Mouse (Mus musculus) adrenal gland, postnatal 36 days (tissue): ENCODE results near the gene Gtf3c6. TPM values are rescaled to one million over a fixed set of nuclear protein-coding genes. Genes with fewer than 3 reads are reported as not detected.

Experiments
- DNase-seq, 2 experiments: peaks; one replicate each; pipeline ENCODE4 v3.0.0; 2021; ENCODE audit warnings: mixed read lengths in 1 of 2
- total RNA-seq, 2 experiments: library from RNA; stranded (reverse); gene quantifications; 2 replicates each; pipeline ENCODE4 v1.2.3; 2021

Gtf3c6 gene
- total RNA-seq, 2 experiments from 2014 or later = 43.4 to 45.0 TPM

GRCm38 (mm10) chr10:40259542-40259941 lies 1.6 kb upstream of the Gtf3c6 start:
- DNase-seq = no peak

- DNase-seq = peak in 1 of 2 experiments; percentile 55
These were observed 1.1 kb upstream of the Gtf3c6 start for GRCm38 (mm10) chr10:40258976-40259375.

GRCm38 (mm10) chr10:40258401-40258966 lies 576 bp upstream of the Gtf3c6 start:
- peak; percentile 56 to 66 for DNase-seq

- peak; percentile 69 to 77 for DNase-seq
These were observed 1.2 kb downstream of the Gtf3c6 start for GRCm38 (mm10) chr10:40256716-40257115.

GRCm38 (mm10) chr10:40250969-40251368 lies 6.9 kb downstream of the Gtf3c6 start:
- DNase-seq = no peak

- no peak for DNase-seq
These were observed 8.3 kb downstream of the Gtf3c6 start for GRCm38 (mm10) chr10:40249625-40250024.

GRCm38 (mm10) chr10:40247166-40247716 lies 10.7 kb downstream of the Gtf3c6 start:
- DNase-seq = no peak

GRCm38 (mm10) chr10:40246374-40247165 lies 11.3 kb downstream of the Gtf3c6 start, which contains the start of gene Rpf2:
Gene Rpf2, minus strand, starts transcription at chr10:40247036.
- peak; percentile 87 to 90 for DNase-seq

GRCm38 (mm10) chr10:40237826-40238225 lies 20.1 kb downstream of the Gtf3c6 start:
- DNase-seq = peak; percentile 20 to 36

GRCm38 (mm10) chr10:40233241-40233640 lies 24.7 kb downstream of the Gtf3c6 start:
- no peak for DNase-seq

GRCm38 (mm10) chr10:40232442-40232841 lies 25.5 kb downstream of the Gtf3c6 start:
- DNase-seq = no peak

- no peak for DNase-seq
These were observed 28.2 kb downstream of the Gtf3c6 start for GRCm38 (mm10) chr10:40229725-40230124.

GRCm38 (mm10) chr10:40227660-40228303 lies 30.1 kb downstream of the Gtf3c6 start:
- no peak for DNase-seq

GRCm38 (mm10) chr10:40218874-40219273 lies 39.0 kb downstream of the Gtf3c6 start:
- no peak for DNase-seq

- peak; percentile 91 to 92 for DNase-seq
These were observed 45.3 kb downstream of the Gtf3c6 start for GRCm38 (mm10) chr10:40212443-40213169.

Other genes starting within 250 kb of the Gtf3c6 start
- gene Mfsd4b1, start 232.8 kb downstream of the Gtf3c6 start, total RNA-seq = 1 to 10 TPM; 2.7 to 4.4 TPM
- gene Slc16a10, start 115.8 kb downstream of the Gtf3c6 start, total RNA-seq = 10 to 100 TPM; 21.8 to 22.5 TPM
- 10 to 100 TPM; 28.7 to 29.3 TPM for gene Rpf2, start 11.1 kb downstream of the Gtf3c6 start, total RNA-seq
- gene Amd1, start 44.1 kb upstream of the Gtf3c6 start, total RNA-seq = 10 to 100 TPM; 40.9 to 47.8 TPM
- 10 to 100 TPM in 1 of 2 experiments, 1 to 10 TPM in 1; 7.6 to 17.1 TPM for gene Cdk19, start 81.5 kb upstream of the Gtf3c6 start, total RNA-seq